Mouse (Mus musculus): Measurements from ENCODE around the gene Agk.

The Agk gene

DNA sequence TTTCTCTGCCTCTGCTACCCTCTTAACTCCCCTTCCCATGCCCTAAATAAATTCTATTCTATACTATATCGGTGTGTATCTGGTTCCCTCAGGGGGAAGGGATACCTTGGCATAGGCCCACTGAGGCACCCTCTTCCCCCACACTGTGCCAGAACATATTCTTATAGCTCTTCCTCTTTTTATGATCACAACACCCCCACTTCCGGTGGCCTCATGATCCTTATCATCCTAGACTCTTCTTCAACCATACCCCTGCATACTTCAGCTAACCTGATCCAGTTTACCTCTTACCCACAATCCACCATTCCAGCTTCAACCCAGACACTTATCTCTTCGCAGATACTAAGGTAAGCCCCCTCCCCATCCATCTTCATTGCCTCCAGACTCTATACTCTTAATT is 86.1 kb downstream of the Agk start:
- DNase-seq (ENCODE audit: low read depth, low spot score) = no peak

DNA sequence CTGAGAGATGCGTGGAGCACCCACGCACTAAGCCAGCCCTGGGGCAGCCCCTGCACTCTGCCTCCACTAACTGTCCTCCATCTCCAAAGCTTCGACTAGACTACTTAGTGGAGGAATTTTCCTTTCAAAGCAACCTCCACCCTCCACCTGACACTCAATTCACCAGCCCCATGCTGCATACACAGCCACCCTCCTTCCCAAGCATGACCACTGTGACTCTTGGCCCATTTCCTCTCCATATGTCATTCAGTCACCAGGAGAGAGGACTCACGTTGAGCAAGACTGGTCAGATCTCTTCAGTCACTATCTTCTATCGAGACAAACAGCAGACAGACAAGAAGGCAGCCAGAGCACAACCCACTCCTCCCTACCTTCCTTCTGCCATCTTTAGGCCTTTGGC is 88.1 kb downstream of the Agk start:
- DNase-seq (ENCODE audit: low read depth, low spot score) = no peak

DNA sequence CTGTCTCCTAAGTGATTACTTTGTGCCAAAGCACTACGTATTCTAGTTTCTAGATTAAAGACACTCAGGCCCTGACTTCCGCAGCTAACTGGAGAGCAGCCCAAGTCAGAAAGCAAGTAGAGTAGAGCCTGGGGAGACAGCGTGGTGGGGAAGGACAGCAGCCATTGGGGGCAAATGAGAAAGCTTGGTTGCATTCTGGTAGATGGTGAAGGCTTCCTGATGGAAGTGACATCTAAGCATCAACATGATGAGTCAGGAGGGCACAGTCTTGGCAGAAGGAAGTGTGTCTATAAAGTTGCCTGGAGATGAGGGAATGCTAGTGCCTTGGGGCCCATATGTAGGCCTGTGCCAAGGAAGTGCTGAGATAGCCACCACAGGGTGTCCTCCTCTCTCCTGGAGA is 88.6 kb downstream of the Agk start:
- no peak for DNase-seq (ENCODE audit: low read depth, low spot score)

DNA sequence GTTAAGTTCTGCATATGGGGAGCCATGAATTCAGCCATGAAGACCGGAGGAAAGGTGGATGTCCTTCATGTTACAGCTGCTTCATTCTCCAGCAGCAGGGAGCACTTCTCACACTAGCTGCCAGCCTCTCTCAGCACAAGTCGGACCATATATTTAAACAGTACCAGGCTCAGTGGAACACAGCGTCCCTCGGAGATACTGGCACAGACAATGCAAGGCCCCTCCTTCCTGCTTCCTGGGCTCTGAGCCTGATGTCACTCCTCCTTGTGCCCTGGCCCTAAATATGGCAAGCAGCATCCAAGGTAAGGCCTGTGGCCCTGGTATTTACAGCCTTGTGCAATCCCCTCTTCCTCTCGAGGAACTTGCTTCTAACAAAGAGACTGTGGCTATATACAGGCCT is 90.8 kb downstream of the Agk start:
- no peak for DNase-seq (ENCODE audit: low read depth, low spot score)

DNA sequence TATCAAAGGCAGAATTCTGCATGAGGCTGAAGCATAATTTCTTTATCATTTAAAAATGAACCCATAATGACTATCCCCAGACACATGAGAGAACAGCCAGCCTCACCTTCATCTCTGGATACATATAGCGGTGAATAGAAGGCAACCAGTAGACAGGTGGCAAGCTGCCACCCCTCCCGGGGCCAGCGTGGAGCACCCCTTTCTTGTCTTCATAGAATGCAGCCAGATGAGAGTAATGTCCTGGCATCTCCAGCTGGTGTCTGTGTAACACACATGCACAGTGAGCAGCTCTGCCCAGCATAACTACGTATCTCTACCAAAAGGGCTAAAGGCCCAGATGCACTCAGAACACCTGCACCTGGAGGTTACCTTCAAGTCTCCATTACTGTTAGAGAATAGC is 93.4 kb downstream of the Agk start:
- DNase-seq (ENCODE audit: low read depth, low spot score) = no peak

DNA sequence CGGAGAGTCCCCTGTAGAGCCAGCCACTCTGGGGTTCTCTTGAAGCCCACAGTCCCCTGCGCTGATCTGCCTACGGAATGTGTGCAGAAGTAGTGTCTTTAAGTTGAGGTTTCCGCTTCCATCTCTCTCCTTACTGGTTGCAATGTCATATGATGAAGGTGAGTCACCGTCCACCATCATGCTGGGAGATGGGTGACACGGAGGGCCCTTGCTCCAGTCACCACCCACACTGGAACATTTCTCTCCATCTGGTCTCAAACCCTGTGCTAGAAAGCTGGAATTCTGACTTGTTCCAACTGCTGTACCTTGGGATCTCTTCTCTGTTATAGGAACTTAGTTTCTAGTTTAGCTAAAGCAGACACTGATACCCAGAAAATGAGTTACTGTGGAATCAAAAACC is 96.1 kb downstream of the Agk start:
- DNase-seq (ENCODE audit: low read depth, low spot score) = no peak

DNA sequence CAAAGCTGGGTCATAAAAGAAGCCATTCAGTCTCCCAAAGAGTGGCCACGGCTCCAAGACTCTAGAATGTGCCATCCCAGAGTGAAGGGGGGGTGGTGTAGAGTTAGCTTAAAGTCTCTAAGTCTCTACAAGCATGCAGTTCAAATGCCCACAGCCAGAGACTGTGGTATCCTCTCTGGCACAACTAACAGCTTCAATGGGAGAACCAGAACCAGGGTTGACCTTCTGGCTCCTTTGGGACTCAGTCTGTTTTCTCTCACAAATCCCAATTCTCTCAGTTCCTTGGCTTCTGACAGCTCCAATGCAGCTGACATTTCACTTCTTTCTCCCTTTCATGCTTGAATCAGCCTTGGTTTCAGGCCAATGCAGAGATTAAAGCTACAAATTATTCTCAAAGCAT is 98.0 kb downstream of the Agk start:
- DNase-seq (ENCODE audit: low read depth, low spot score) = no peak

DNA sequence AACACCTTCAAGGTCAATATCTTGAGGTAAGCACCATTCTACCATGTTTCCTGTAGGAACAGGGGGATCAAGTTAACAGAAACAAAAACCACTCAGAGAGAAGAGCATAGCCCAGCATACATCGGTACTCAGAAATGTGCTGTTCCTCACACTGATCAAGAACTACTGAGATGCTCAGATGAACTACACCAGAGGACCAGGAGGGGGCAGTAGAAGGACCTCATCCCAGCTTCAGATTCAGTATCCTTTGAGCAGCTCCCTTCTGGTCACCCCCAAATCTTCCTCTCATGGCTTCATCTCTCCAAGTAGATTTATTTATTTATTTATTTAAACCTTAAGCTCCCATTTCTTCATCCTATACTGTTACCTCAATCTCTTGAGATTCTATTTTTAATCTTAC is 98.8 kb downstream of the Agk start:
- peak; percentile 57 for DNase-seq (ENCODE audit: low read depth, low spot score)

DNA sequence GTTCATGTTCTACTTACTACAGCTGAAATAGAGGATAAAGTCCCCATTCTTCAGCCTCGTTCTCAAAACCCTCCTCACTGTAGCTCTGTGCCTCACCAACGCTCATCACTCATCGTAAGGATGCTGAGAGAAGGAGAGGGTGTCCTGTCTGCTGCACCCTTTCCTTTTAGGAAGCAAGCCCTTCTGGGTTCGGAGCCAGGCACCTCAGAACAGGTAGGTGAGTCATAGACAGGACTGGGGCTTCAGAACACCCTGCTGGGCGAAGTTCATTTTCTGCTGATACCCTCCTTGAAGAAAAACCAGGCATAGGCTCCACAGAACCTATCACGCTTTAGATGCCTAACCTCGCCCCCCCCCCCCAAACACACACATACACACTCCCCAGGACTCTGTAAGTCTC is 102.5 kb downstream of the Agk start:
- DNase-seq (ENCODE audit: low read depth, low spot score) = no peak

DNA sequence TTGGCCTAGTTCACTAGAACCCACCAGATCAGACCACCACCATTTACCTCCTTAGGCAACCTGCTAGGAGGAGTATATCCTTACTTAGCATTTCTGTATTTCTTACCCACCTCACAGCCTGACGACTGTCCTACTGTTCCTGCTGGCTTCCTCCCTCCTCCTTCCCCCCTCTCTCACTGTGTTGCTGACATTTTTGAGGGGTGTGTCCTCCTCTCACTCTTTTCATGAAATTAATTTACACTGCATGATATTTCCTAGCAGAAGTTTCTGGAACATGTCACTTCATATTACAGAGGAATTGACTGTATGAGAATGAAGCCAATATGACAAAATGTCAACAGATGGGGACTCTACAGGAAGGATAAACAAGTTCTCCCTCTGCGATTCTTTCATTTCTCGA is 103.7 kb downstream of the Agk start:
- no peak for DNase-seq (ENCODE audit: low read depth, low spot score)

DNA sequence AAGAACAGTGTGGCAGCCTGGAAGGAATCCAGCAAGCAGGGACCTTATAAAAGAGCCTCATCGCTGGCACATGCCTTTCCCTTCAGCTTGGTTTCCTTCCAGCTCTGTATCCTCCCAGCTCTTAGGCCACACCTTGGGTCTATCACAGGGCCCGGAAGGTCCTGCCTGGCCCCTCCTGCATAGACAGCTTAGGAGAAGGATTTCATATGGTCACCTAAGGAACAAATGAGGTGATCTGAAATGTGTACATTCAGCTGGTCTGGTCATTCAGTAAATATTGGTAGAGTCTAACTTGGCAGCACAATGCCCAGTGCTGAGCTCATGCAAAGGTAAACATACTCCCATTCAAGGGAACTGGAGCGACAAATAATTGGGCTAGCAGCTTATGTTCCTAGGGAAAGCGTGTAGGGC is 104.6 kb downstream of the Agk start:
- no peak for DNase-seq (ENCODE audit: low read depth, low spot score)

DNA sequence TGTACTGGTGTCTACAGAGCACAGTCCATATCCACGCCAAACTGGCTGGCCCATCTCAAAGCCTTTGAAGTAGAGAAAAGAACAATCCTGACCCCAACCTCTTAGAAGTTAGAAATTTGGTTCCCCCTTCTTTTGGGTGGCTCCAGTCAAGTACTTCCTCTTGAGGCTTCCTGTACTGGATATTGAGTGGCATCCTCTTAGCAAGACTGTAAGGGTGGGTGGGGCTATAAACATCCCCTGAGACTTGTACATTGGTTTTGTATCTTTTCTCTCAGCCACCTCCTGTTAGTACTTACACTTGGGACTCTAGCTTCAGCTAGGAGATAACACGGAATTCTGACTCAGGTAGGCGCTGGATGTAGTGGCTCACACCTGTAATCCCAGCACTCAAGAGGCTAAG is 105.3 kb downstream of the Agk start:
- DNase-seq (ENCODE audit: low read depth, low spot score) = no peak

DNA sequence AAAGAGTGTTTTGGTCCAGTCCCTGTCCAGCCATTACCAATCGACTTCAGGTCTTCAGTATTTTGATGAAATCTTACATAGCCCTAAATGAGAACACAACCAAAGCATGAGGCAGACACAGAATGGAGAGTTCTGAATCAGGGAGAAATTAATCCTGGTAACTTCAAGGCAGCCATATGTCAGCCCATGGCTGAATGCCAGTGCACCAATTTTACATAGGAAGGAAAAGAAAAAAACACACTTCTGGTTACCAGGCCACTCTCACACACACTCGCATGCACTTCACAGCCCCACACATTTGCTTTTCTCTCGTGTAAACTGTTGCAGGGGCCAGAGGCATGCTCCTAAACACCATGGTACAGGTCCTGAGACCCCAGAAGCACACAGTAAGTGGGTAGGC is 105.9 kb downstream of the Agk start:
- no peak for DNase-seq (ENCODE audit: low read depth, low spot score)

DNA sequence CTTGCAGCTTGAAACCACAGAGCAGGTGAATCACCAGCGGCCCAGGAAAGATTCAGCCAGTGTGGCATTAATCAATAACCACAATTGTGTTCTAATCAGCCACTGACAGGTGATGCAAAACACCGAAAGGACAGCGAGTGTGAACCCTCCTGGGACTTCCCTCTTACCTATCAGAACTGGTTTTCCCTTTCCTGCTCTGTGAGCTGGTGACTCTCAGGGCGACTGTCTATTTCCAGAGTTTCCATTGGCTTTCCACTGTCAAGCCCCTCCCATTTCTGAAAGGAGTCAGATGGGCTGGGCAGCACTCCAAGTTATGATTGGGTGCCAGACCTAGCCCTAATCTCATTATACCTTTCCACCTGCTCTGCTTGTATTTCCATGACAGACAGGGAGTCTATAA is 106.4 kb downstream of the Agk start:
- DNase-seq (ENCODE audit: low read depth, low spot score) = no peak

DNA sequence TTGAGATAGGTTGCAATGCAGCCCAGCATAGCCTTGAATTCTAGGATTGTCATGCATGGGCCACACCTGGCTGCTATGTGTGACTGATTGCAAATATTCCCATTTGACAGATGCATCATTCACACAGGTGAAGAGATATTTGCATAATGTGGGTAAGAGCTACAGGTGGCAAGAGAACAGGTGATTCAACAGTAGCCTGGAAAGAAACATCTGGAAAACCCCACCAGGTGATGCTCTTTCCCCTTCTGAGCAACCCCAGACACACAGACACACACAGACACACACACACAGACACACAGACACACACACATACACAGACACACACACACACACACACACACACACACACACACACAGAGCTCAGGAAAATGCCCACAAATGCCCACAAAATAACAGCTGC is 106.8 kb downstream of the Agk start:
- no peak for DNase-seq (ENCODE audit: low read depth, low spot score)

DNA sequence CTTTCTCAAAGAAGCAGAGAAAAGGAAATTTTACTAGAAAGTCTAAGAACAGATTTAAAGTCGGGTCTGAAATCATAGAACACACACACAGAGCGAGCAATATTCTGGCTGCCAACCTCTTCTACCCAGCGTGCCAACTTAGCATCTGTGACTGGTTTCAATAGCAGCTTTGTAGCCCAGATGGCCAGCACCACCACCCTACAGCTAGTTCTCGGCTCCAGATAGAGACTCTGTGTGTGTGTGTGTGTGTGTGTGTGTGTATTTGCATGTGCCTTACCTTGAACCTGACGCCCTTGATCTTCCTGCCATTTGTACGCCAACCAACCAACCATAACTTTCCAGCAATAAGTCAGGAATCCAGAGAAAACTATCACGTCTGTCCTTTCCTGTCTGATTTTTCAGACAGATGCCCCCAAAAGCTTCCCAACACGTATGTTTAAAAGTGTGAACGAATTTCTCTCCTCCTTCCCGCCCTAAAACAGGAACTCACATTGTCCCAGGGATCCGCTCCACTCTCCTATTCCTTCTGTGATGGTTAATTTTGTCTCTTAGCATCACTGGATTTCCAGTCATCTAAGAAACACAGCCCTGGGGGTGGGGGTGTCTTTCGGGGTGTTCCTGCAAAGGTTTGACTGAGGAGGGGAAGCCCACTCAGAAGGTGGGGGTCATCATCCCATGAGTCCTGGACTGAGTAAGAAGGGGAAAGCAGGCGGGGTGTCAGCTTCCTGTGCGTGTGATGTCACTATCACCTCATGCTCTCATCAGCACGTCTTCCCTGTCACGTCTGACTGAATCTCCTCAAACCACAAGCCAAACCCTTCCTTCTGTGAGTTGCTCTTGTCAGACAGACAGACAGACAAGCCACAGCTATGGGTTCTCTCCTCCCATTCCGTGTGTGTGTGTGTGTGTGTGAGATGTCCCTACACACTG is 107.6 kb downstream of the Agk start:
- DNase-seq (ENCODE audit: low read depth, low spot score) = no peak

DNA sequence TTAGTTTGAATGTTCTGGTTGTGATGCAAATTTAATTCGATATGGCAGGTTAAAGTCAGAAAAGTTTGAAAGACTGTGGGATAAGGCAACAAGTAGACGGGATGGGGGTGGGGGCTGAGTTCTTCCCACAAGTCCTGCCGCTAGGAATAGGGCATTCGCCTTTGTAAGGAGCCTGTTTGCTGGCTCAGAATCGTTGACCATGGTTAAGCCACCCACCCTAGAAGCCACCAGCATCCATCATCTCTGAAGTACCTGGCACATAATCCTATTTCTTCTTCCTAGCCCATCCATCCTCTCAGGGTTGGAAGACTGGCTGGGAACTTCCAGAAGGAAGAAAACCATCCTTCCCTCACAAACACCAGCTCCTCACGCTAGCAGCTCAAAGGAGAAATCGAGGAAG is 109.7 kb downstream of the Agk start:
- no peak for DNase-seq (ENCODE audit: low read depth, low spot score)

DNA sequence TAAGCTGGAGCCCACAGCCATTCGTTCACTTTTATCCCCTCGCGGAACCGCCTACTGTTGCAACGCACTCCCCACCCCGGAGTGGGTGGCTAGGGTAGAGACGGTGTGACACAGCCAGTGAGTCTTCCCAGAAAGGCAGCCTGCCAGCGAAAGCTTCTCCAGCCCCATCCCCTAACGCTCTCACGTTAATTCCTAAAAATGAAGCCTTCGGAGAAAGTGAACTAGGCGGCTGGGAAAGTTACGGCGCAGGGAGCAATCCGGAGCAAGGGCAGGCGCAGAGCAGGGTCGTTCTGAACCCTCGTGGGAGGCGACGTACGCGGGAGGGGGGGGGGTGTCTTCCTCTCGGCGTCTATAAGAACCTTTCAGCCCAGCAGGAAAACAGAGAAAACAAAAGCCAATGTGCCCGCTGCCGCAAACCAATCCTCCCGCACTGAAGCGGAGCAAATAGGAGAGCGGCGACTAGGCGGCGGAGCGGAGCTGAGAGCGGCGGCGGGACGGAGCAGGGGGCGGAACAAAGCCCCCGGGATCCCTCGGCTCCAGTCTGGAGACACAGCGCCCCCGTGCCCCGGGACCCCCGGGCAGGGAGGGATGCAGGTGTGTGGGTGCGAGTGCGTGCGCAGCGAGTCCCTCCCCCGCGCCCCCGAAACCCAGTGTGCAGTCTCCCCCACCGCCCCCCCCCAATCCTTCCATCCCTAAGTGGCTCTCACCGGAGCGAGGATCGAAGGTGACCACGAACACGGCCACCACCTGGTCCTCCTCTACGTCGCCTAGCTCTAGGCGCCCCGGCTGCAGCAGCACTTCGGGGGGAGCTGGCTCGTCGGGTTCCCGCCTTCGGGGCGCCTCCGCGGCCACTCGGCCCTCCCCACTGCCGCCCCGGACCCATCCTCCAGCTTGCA is 110.4 kb downstream of the Agk start:
- peak; percentile 61 for DNase-seq (ENCODE audit: low read depth, low spot score)

DNA sequence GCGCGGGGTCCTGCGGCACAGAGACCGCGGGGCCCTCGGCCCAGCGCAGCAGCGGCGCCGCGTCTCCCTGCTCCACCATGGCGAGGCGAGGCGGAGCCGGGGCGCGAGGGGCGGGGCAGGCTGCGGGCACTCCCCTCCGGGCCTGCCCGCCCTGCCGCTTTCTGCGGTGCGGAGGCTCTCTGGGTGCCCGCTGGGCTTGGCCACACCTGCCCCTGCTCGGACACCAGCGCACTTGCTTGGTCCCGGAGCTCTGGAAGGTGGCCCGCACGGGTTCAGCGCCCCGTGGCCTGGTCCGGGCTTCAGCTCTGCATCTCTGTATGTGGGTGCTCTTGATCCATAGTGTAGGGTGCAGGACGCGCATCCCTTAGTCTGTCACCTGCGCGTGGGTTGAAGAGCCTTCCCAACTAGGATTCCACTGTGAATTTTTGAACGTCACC is 111.1 kb downstream of the Agk start, which contains the start of gene E330009J07Rik:
Gene E330009J07Rik, minus strand, starts transcription at position 89 of the 437 bp plus-strand sequence.
- peak; percentile 76 for DNase-seq (ENCODE audit: low read depth, low spot score)

DNA sequence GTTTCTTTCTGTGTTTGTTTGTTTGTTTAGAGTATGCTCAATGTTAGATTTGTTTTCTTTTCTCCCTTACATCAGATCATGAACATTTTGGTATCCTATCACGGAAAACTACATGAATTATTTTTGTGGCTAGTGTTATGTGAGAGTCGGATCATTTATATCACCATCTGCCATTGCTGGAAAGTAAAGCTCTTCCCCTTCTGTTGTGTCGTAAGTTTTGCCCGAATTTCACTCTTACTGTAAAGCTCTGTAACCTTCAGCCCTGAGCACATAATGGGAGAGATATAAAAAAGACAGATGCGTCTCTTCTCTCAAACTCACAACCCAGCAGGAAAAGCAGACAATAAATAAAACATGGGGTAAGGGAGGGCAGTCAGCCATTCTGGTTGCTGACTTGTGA is 114.0 kb downstream of the Agk start, which contains the start of gene Wee2:
Gene Wee2, plus strand, starts transcription at position 153 of the 400 bp plus-strand sequence.
- no peak for DNase-seq (ENCODE audit: low read depth, low spot score)

DNA sequence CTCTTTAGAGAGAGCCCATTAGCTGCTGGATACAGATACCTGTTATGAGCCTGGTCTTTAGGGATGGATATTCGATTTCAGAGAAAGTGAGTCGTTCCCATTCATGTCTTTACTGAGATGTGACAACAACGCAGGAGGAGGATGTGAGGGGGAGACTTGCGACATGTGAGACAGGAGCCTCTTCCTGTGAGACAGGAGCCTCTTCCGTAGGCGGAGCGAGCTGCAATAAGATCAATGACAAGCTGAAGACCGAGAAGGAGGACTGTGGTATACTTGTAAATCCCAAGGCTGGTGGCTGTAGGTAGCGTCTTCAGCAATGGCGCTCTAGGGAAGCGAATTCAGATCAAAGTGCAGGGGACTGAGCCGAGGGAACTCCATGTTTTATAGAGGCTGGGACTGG is 114.8 kb downstream of the Agk start:
- DNase-seq (ENCODE audit: low read depth, low spot score) = no peak

DNA sequence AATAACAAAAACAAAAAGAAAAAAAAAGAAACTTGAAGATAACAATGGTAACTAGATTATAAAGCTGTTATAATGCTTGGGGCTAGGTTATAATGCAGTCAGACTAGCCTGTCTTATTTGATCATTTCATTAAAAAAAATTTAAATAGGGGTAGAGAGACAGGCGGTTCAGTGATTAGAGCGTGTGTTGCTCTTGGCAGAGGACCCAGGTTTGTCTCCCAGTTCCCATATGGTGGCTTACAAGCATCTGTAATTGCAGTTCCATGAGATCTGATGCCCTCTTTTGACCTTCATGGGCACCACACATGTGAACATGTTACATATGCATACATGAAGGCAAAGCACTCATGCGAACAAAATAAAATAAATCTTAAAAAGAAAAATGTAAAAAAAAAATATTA is 116.3 kb downstream of the Agk start:
- no peak for DNase-seq (ENCODE audit: low read depth, low spot score)

DNA sequence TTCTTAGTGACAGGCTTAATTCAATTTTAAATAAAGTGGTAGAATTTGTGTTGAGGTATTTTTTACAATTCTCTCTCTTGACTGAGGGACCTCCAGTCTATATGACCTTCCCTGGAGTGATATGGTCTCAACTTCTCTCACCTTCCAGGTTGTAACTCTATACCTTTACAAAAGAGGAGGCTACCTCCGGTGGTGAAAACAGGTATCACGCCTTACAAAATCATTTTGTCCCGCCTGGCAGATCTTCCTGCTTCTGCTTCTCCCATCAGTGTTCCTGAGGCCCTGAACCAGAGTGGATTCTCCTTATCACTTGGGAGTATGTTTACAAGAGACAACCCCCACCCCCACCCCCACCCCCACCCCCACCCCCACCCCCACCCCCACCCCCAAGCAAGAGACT is 116.8 kb downstream of the Agk start:
- no peak for DNase-seq (ENCODE audit: low read depth, low spot score)

Data from mesoderm, embryonic 11.5 days (tissue).